Mouse (Mus musculus) neural tube, embryonic 14.5 days (tissue): ENCODE measurements at regions not wholly inside any gene's neighbourhood (a gene's known extent, or its start where the extent isn't known, plus 50 kb on each side); places are given as distances from the start of the nearest gene placed in this dataset.

Source experiments
- ATAC-seq: fragments of 200-750 bp; cut with Nextera tagmentation; 2 replicates; pipeline ENCODE4 v1.8.0; 2017; ENCODE audit warnings: low read depth, mild to moderate bottlenecking, moderate TSS enrichment, moderate library complexity
- H3K27ac ChIP-seq: fragments of 300-500 bp; sonication (generic); 2 replicates; pipeline ENCODE4 v1.5.1; 2014; ENCODE audit warnings: low read depth, mild to moderate bottlenecking, control low read depth, low read length, moderate library complexity, mixed read lengths
- H3K27me3 ChIP-seq: fragments of 300-500 bp; sonication (generic); 2 replicates; pipeline ENCODE4 v1.6.1; 2014; ENCODE audit warnings: low read length; ENCODE audit not compliant: control insufficient read depth, insufficient read depth
- H3K36me3 ChIP-seq: fragments of 300-500 bp; sonication (generic); 2 replicates; pipeline ENCODE4 v1.6.1; 2014; ENCODE audit warnings: low read length, mixed read lengths; ENCODE audit not compliant: control insufficient read depth, insufficient read depth
- H3K4me1 ChIP-seq: fragments of 300-500 bp; sonication (generic); 2 replicates; pipeline ENCODE4 v1.6.1; 2014; ENCODE audit warnings: low read length; ENCODE audit not compliant: control insufficient read depth, insufficient read depth
- H3K4me2 ChIP-seq: fragments of 300-500 bp; sonication (generic); 2 replicates; pipeline ENCODE4 v1.6.1; 2014; ENCODE audit warnings: mild to moderate bottlenecking, low read depth, low read length, control low read depth
- H3K4me3 ChIP-seq: fragments of 300-500 bp; sonication (generic); 2 replicates; pipeline ENCODE4 v1.5.1; 2014; ENCODE audit warnings: low read depth, low read length, control low read depth, mixed read lengths
- H3K9ac ChIP-seq: fragments of 300-500 bp; sonication (generic); replicated peaks from 2 replicates; pipeline ENCODE4 v1.6.1; 2014; ENCODE audit warnings: low read depth, mild to moderate bottlenecking, control low read depth, low read length, mixed read lengths
- H3K9me3 ChIP-seq: fragments of 300-500 bp; sonication (generic); 2 replicates; pipeline ENCODE4 v1.6.1; 2016; ENCODE audit warnings: low read length; ENCODE audit not compliant: control insufficient read depth
- WGBS: fragments of 180-500 bp; shearing (Covaris S2); extraction: QIAGEN DNeasy Blood & Tissue Kit; methylation state at CpG from one replicate; pipeline ENCODE4 v1.1.7; 2014; 5-methylcytosine and 5-hydroxymethylcytosine counted together

- no peak overlapping the region for H3K27ac ChIP-seq
- no peak overlapping the region for H3K4me3 ChIP-seq
- no peaks in the 10 kb centered on the region for H3K27me3 ChIP-seq
- ATAC-seq, result no peak
- no peak overlapping the region for H3K9ac ChIP-seq
- no peaks in the 10 kb centered on the region for H3K9me3 ChIP-seq
- WGBS, result 91% methylated on average over 7 of the region's 7 CpGs
- H3K4me2 ChIP-seq, result no peak overlapping the region
- H3K4me1 ChIP-seq, result no peaks in the 10 kb centered on the region
- no peaks in the 10 kb centered on the region for H3K36me3 ChIP-seq
Observed at GRCm38 (mm10) chr6:67186537-67187274, 51.3 kb upstream of the Serbp1 start.

GRCm38 (mm10) chr6:67184662-67185061 lies 53.3 kb upstream of the Serbp1 start:
- Histone ChIP-seq H3K9me3 (no peaks in the 10 kb centered on the region), H3K36me3 (no peaks in the 10 kb centered on the region), H3K9ac (no peak overlapping the region), H3K4me3 (no peak overlapping the region), H3K4me2 (no peak overlapping the region), H3K4me1 (no peaks in the 10 kb centered on the region), H3K27me3 (no peaks in the 10 kb centered on the region), H3K27ac (no peak overlapping the region)
- 91% methylated on average over 2 of the region's 2 CpGs for WGBS
- ATAC-seq, result no peak

- WGBS, result 81% methylated on average over 15 of the region's 15 CpGs
- no peaks in the 10 kb centered on the region for H3K36me3 ChIP-seq
- ATAC-seq, result no peak
- H3K9ac ChIP-seq, result no peak overlapping the region
- H3K27ac ChIP-seq, result no peak overlapping the region
- no peak overlapping the region for H3K4me2 ChIP-seq
- no peak overlapping the region for H3K4me3 ChIP-seq
- H3K27me3 ChIP-seq, result no peaks in the 10 kb centered on the region
- no peaks in the 10 kb centered on the region for H3K9me3 ChIP-seq
- no peaks in the 10 kb centered on the region for H3K4me1 ChIP-seq
Observed at GRCm38 (mm10) chr6:67183481-67184215, 54.3 kb upstream of the Serbp1 start.

GRCm38 (mm10) chr6:67182453-67182852 lies 55.5 kb upstream of the Serbp1 start:
- no peaks in the 10 kb centered on the region for H3K4me1 ChIP-seq
- no peak for ATAC-seq
- no peak overlapping the region for H3K4me3 ChIP-seq
- no peak overlapping the region for H3K4me2 ChIP-seq
- WGBS, result 94% methylated on average over 2 of the region's 2 CpGs
- H3K27me3 ChIP-seq, result no peaks in the 10 kb centered on the region
- H3K9ac ChIP-seq, result no peak overlapping the region
- H3K36me3 ChIP-seq, result no peaks in the 10 kb centered on the region
- no peaks in the 10 kb centered on the region for H3K9me3 ChIP-seq
- H3K27ac ChIP-seq, result no peak overlapping the region

- no peak overlapping the region for H3K9ac ChIP-seq
- no peaks in the 10 kb centered on the region for H3K27me3 ChIP-seq
- no peak overlapping the region for H3K27ac ChIP-seq
- no peaks in the 10 kb centered on the region for H3K4me1 ChIP-seq
- 87% methylated on average over 4 of the region's 4 CpGs for WGBS
- no peaks in the 10 kb centered on the region for H3K36me3 ChIP-seq
- H3K4me3 ChIP-seq, result no peak overlapping the region
- H3K4me2 ChIP-seq, result no peak overlapping the region
- H3K9me3 ChIP-seq, result no peaks in the 10 kb centered on the region
- ATAC-seq, result no peak
Observed at GRCm38 (mm10) chr6:67181459-67181858, 56.5 kb upstream of the Serbp1 start.

GRCm38 (mm10) chr6:67179416-67179815 lies 58.6 kb upstream of the Serbp1 start:
- H3K27ac ChIP-seq, result no peak overlapping the region
- H3K4me1 ChIP-seq, result no peaks in the 10 kb centered on the region
- no peaks in the 10 kb centered on the region for H3K36me3 ChIP-seq
- H3K9me3 ChIP-seq, result no peaks in the 10 kb centered on the region
- WGBS, result 83% methylated on average over 7 of the region's 7 CpGs
- no peak overlapping the region for H3K4me3 ChIP-seq
- H3K9ac ChIP-seq, result no peak overlapping the region
- no peak overlapping the region for H3K4me2 ChIP-seq
- no peaks in the 10 kb centered on the region for H3K27me3 ChIP-seq
- ATAC-seq, result no peak

- WGBS, result 86% methylated on average over 4 of the region's 4 CpGs
- no peak for ATAC-seq
Observed at GRCm38 (mm10) chr6:67178531-67178930, 59.4 kb upstream of the Serbp1 start.

GRCm38 (mm10) chr6:67178101-67178500 lies 59.9 kb upstream of the Serbp1 start:
- 31% methylated on average over 1 of the region's 1 CpGs for WGBS
- H3K9me3 ChIP-seq, result no peaks in the 10 kb centered on the region
- H3K36me3 ChIP-seq, result no peaks in the 10 kb centered on the region
- H3K9ac ChIP-seq, result no peak overlapping the region
- ATAC-seq, result no peak
- H3K4me3 ChIP-seq, result no peak overlapping the region
- H3K4me1 ChIP-seq, result no peaks in the 10 kb centered on the region
- no peak overlapping the region for H3K27ac ChIP-seq
- no peaks in the 10 kb centered on the region for H3K27me3 ChIP-seq
- H3K4me2 ChIP-seq, result no peak overlapping the region

More at GRCm38 (mm10) chr6:67178531-67178930, 59.4 kb upstream of the Serbp1 start:
- Histone ChIP-seq H3K4me1 (no peaks in the 10 kb centered on the region), H3K27me3 (no peaks in the 10 kb centered on the region), H3K4me2 (no peak overlapping the region), H3K36me3 (no peaks in the 10 kb centered on the region), H3K27ac (no peak overlapping the region), H3K9ac (no peak overlapping the region), H3K4me3 (no peak overlapping the region), H3K9me3 (no peaks in the 10 kb centered on the region)

- no peaks in the 10 kb centered on the region for H3K36me3 ChIP-seq
- no peaks in the 10 kb centered on the region for H3K27me3 ChIP-seq
- H3K4me3 ChIP-seq, result no peak overlapping the region
- 90% methylated on average over 5 of the region's 5 CpGs for WGBS
- H3K4me2 ChIP-seq, result no peak overlapping the region
- no peak overlapping the region for H3K9ac ChIP-seq
- H3K4me1 ChIP-seq, result no peaks in the 10 kb centered on the region
- no peak overlapping the region for H3K27ac ChIP-seq
- ATAC-seq, result no peak
- H3K9me3 ChIP-seq, result no peaks in the 10 kb centered on the region
Observed at GRCm38 (mm10) chr6:67170674-67170946, 67.4 kb upstream of the Serbp1 start.
